Mouse (Mus musculus) kidney, embryonic 15.5 days (tissue): Measurements from ENCODE around the gene Pdzk1. TPM values are rescaled to one million over a fixed set of nuclear protein-coding genes. Genes with fewer than 3 reads are reported as not detected.

ENCODE experiments used
- ATAC-seq: fragments of 200-750 bp; cut with Nextera tagmentation; replicated peaks from 2 replicates; pipeline ENCODE4 v1.8.0; 2017; ENCODE audit warnings: moderate TSS enrichment; ENCODE audit not compliant: low FRiP score
- H3K27ac ChIP-seq: fragments of 300-500 bp; sonication (generic); 2 replicates; pipeline ENCODE4 v1.5.1; 2015; ENCODE audit warnings: mild to moderate bottlenecking, inconsistent platforms
- H3K27me3 ChIP-seq: fragments of 300-500 bp; sonication (generic); 2 replicates; pipeline ENCODE4 v1.6.1; 2015; ENCODE audit warnings: inconsistent platforms
- H3K36me3 ChIP-seq: fragments of 300-500 bp; sonication (generic); 2 replicates; pipeline ENCODE4 v1.6.1; 2015; ENCODE audit warnings: inconsistent platforms
- H3K4me1 ChIP-seq: fragments of 300-500 bp; sonication (generic); 2 replicates; pipeline ENCODE4 v1.6.1; 2015; ENCODE audit warnings: inconsistent platforms
- H3K4me2 ChIP-seq: fragments of 300-500 bp; sonication (generic); 2 replicates; pipeline ENCODE4 v1.6.1; 2015; ENCODE audit warnings: moderate library complexity, mild to moderate bottlenecking, inconsistent platforms
- H3K4me3 ChIP-seq: fragments of 300-500 bp; sonication (generic); replicated peaks from 2 replicates; pipeline ENCODE4 v1.5.1; 2015; ENCODE audit warnings: mild to moderate bottlenecking, inconsistent platforms
- H3K9ac ChIP-seq: fragments of 300-500 bp; sonication (generic); 2 replicates; pipeline ENCODE4 v1.6.1; 2015; ENCODE audit warnings: mild to moderate bottlenecking, inconsistent platforms
- H3K9me3 ChIP-seq: fragments of 300-500 bp; sonication (generic); replicated peaks from 2 replicates; pipeline ENCODE4 v1.6.1; 2016; ENCODE audit warnings: inconsistent platforms
- WGBS: fragments of 180-500 bp; shearing (Covaris S2); methylation state at CpG from one replicate; pipeline ENCODE4 v1.1.7; 2015; ENCODE audit warnings: mixed read lengths; 5-methylcytosine and 5-hydroxymethylcytosine counted together
- polyA plus RNA-seq: library from polyadenylated mRNA; unstranded; fragments of >200 nt; fragmentation: Nextera tagmentation; extraction: Ambion mirVana; gene quantifications from 2 replicates; pipeline ENCODE4 v1.2.1, GENCODE M21; 2015

The Pdzk1 gene
- polyA plus RNA-seq, 1 experiment from 2014 or later = 138 TPM

- H3K4me2 ChIP-seq = no peak overlapping the region
- H3K36me3 ChIP-seq = no peaks in the 10 kb centered on the region
- H3K4me1 ChIP-seq = peaks cover 47% of the 10 kb centered on the region
- no peak overlapping the region for H3K4me3 ChIP-seq
- no peak overlapping the region for H3K9ac ChIP-seq
- H3K27ac ChIP-seq = peak overlapping the region; percentile 84
- 53% methylated on average over 7 of the region's 7 CpGs for WGBS
- H3K27me3 ChIP-seq = no peaks in the 10 kb centered on the region
- no peaks in the 10 kb centered on the region for H3K9me3 ChIP-seq
- ATAC-seq = peak; percentile 90
Measured at GRCm38 (mm10) chr3:96838996-96839645, 10.0 kb downstream of the Pdzk1 start.

GRCm38 (mm10) chr3:96845191-96845590 is 16.1 kb downstream of the Pdzk1 start:
- Histone ChIP-seq H3K4me1 (peaks cover 11% of the 10 kb centered on the region), H3K27me3 (no peaks in the 10 kb centered on the region), H3K27ac (no peak overlapping the region), H3K9me3 (no peaks in the 10 kb centered on the region), H3K9ac (no peak overlapping the region), H3K4me3 (no peak overlapping the region), H3K4me2 (no peak overlapping the region), H3K36me3 (no peaks in the 10 kb centered on the region)
- no peak for ATAC-seq
- 87% methylated on average over 6 of the region's 6 CpGs for WGBS

- H3K27me3 ChIP-seq = no peaks in the 10 kb centered on the region
- ATAC-seq = no peak
- peaks cover 10% of the 10 kb centered on the region for H3K4me1 ChIP-seq
- no peak overlapping the region for H3K9ac ChIP-seq
- no peak overlapping the region for H3K27ac ChIP-seq
- no peak overlapping the region for H3K4me3 ChIP-seq
- H3K9me3 ChIP-seq = no peaks in the 10 kb centered on the region
- H3K4me2 ChIP-seq = no peak overlapping the region
- 82% methylated on average over 9 of the region's 9 CpGs for whole genome bisulfite sequencing
- H3K36me3 ChIP-seq = no peaks in the 10 kb centered on the region
Measured at GRCm38 (mm10) chr3:96845806-96846205, 16.7 kb downstream of the Pdzk1 start.

GRCm38 (mm10) chr3:96846985-96847384 is 17.9 kb downstream of the Pdzk1 start:
- 87% methylated on average over 12 of the region's 12 CpGs for WGBS
- Histone ChIP-seq H3K9me3 (no peaks in the 10 kb centered on the region), H3K27ac (no peak overlapping the region), H3K4me3 (no peak overlapping the region), H3K36me3 (no peaks in the 10 kb centered on the region), H3K9ac (no peak overlapping the region), H3K4me2 (no peak overlapping the region), H3K27me3 (no peaks in the 10 kb centered on the region), H3K4me1 (peaks cover 10% of the 10 kb centered on the region)
- ATAC-seq = no peak

GRCm38 (mm10) chr3:96847661-96848060 is 18.6 kb downstream of the Pdzk1 start:
- Histone ChIP-seq H3K27ac (no peak overlapping the region), H3K4me2 (no peak overlapping the region), H3K4me3 (no peak overlapping the region), H3K9me3 (no peaks in the 10 kb centered on the region), H3K27me3 (no peaks in the 10 kb centered on the region), H3K4me1 (peaks cover 10% of the 10 kb centered on the region), H3K9ac (no peak overlapping the region), H3K36me3 (no peaks in the 10 kb centered on the region)
- 16% methylated on average over 6 of the region's 6 CpGs for WGBS
- no peak for ATAC-seq

- no peaks in the 10 kb centered on the region for H3K36me3 ChIP-seq
- no peak overlapping the region for H3K9ac ChIP-seq
- no peak for ATAC-seq
- H3K27ac ChIP-seq = no peak overlapping the region
- H3K4me1 ChIP-seq = peaks cover 10% of the 10 kb centered on the region
- no peak overlapping the region for H3K4me3 ChIP-seq
- no peaks in the 10 kb centered on the region for H3K9me3 ChIP-seq
- WGBS = 86% methylated on average over 7 of the region's 8 CpGs
- H3K4me2 ChIP-seq = no peak overlapping the region
- H3K27me3 ChIP-seq = no peaks in the 10 kb centered on the region
Measured at GRCm38 (mm10) chr3:96848470-96848869, 19.4 kb downstream of the Pdzk1 start.

- H3K27ac ChIP-seq = no peak overlapping the region
- ATAC-seq = no peak
- H3K4me3 ChIP-seq = no peak overlapping the region
- WGBS = 79% methylated on average over 2 of the region's 2 CpGs
- H3K9me3 ChIP-seq = no peaks in the 10 kb centered on the region
- peaks cover 10% of the 10 kb centered on the region for H3K4me1 ChIP-seq
- H3K27me3 ChIP-seq = no peaks in the 10 kb centered on the region
- H3K36me3 ChIP-seq = no peaks in the 10 kb centered on the region
- H3K9ac ChIP-seq = no peak overlapping the region
- H3K4me2 ChIP-seq = no peak overlapping the region
Measured at GRCm38 (mm10) chr3:96849168-96849727, 20.2 kb downstream of the Pdzk1 start.

- Histone ChIP-seq H3K27ac (no peak overlapping the region), H3K9ac (no peak overlapping the region), H3K9me3 (no peaks in the 10 kb centered on the region), H3K36me3 (no peaks in the 10 kb centered on the region), H3K27me3 (no peaks in the 10 kb centered on the region), H3K4me2 (no peak overlapping the region), H3K4me3 (no peak overlapping the region), H3K4me1 (peaks cover 6% of the 10 kb centered on the region)
- no peak for ATAC-seq
- 76% methylated on average over 6 of the region's 6 CpGs for WGBS
Measured at GRCm38 (mm10) chr3:96852561-96852960, 23.5 kb downstream of the Pdzk1 start.

GRCm38 (mm10) chr3:96854376-96854775 is 25.3 kb downstream of the Pdzk1 start:
- H3K27ac ChIP-seq = no peak overlapping the region
- no peaks in the 10 kb centered on the region for H3K9me3 ChIP-seq
- H3K27me3 ChIP-seq = no peaks in the 10 kb centered on the region
- WGBS = 84% methylated on average over 4 of the region's 4 CpGs
- no peaks in the 10 kb centered on the region for H3K36me3 ChIP-seq
- no peak overlapping the region for H3K4me3 ChIP-seq
- ATAC-seq = no peak
- H3K9ac ChIP-seq = no peak overlapping the region
- no peak overlapping the region for H3K4me2 ChIP-seq
- H3K4me1 ChIP-seq = no peaks in the 10 kb centered on the region

- Histone ChIP-seq H3K4me2 (no peak overlapping the region), H3K4me1 (no peaks in the 10 kb centered on the region), H3K9ac (no peak overlapping the region), H3K4me3 (no peak overlapping the region), H3K27me3 (no peaks in the 10 kb centered on the region), H3K36me3 (peaks cover 5% of the 10 kb centered on the region), H3K27ac (no peak overlapping the region), H3K9me3 (no peaks in the 10 kb centered on the region)
- no peak for ATAC-seq
- 81% methylated on average over 3 of the region's 3 CpGs for WGBS
Measured at GRCm38 (mm10) chr3:96855833-96856232, 26.7 kb downstream of the Pdzk1 start.

GRCm38 (mm10) chr3:96860498-96860897 is 31.4 kb downstream of the Pdzk1 start:
- ATAC-seq = no peak
- H3K27me3 ChIP-seq = no peaks in the 10 kb centered on the region
- no peak overlapping the region for H3K4me2 ChIP-seq
- 94% methylated on average over 5 of the region's 5 CpGs for WGBS
- peaks cover 5% of the 10 kb centered on the region for H3K36me3 ChIP-seq
- no peaks in the 10 kb centered on the region for H3K4me1 ChIP-seq
- no peak overlapping the region for H3K27ac ChIP-seq
- no peak overlapping the region for H3K9ac ChIP-seq
- no peak overlapping the region for H3K4me3 ChIP-seq
- H3K9me3 ChIP-seq = no peaks in the 10 kb centered on the region

- Histone ChIP-seq H3K9ac (no peak overlapping the region), H3K27ac (no peak overlapping the region), H3K4me2 (no peak overlapping the region), H3K27me3 (no peaks in the 10 kb centered on the region), H3K36me3 (peaks cover 51% of the 10 kb centered on the region), H3K4me1 (no peaks in the 10 kb centered on the region), H3K9me3 (no peaks in the 10 kb centered on the region), H3K4me3 (no peak overlapping the region)
- ATAC-seq = no peak
- 84% methylated on average over 3 of the region's 3 CpGs for WGBS
Measured at GRCm38 (mm10) chr3:96867863-96868262, 38.8 kb downstream of the Pdzk1 start.

GRCm38 (mm10) chr3:96868566-96868965 is 39.5 kb downstream of the Pdzk1 start:
- H3K4me1 ChIP-seq = no peaks in the 10 kb centered on the region
- H3K27me3 ChIP-seq = no peaks in the 10 kb centered on the region
- H3K4me3 ChIP-seq = no peak overlapping the region
- H3K27ac ChIP-seq = no peak overlapping the region
- 89% methylated on average over 8 of the region's 8 CpGs for WGBS
- H3K36me3 ChIP-seq = peaks cover 58% of the 10 kb centered on the region
- H3K9me3 ChIP-seq = no peaks in the 10 kb centered on the region
- H3K4me2 ChIP-seq = no peak overlapping the region
- no peak overlapping the region for H3K9ac ChIP-seq
- ATAC-seq = no peak
